In genomic region chr3:133310809-133311179, GRCm38 (mm10) we compare ENCODE assay signal across 8 mouse cellular contexts. TPM values are rescaled to one million over a fixed set of nuclear protein-coding genes. Genes with fewer than 3 reads are reported as not detected.
A peak's percentile ranks its signal among the peaks of the same experiment; 100 is the strongest.
DNase-seq lines count a peak whose midpoint lies in the region; ATAC-seq and TF ChIP-seq lines count a peak whose summit lies in the region.

No protein-coding gene starts in this region.

- DNase-seq in left cerebral cortex, adult 2 months (ENCODE audit: extremely low spot score in 1 of 2, low spot score in 2 of 2) = no peak
- no peak for DNase-seq in left cerebral cortex, adult 9 months (ENCODE audit: low spot score in 2 of 2)
- DNase-seq in left cerebral cortex, postnatal 4 days = no peak
- DNase-seq in gastrocnemius, postnatal 14 days = no peak
- DNase-seq in left cerebral cortex, postnatal 36 days (ENCODE audit: low spot score in 2 of 2) = no peak

- WGBS in hindbrain, embryonic 13.5 days = 18% methylated on average over 14 of the region's 14 CpGs
- WGBS in midbrain, embryonic 12.5 days = 23% methylated on average over 14 of the region's 14 CpGs

- H3K27ac ChIP-seq in left cerebral cortex, adult 2 months = peak overlapping the region; percentile 92
- H3K27ac ChIP-seq in hindbrain, embryonic 13.5 days = peak overlapping the region; percentile 97
- peak overlapping the region; percentile 97 for H3K27ac ChIP-seq in midbrain, embryonic 12.5 days (replicated peaks)

- no peaks in the 10 kb centered on the region for H3K9me3 ChIP-seq in hindbrain, embryonic 13.5 days
- H3K9me3 ChIP-seq in midbrain, embryonic 12.5 days = no peaks in the 10 kb centered on the region

- peak overlapping the region; percentile 57 for H3K4me2 ChIP-seq in hindbrain, embryonic 13.5 days
- peak overlapping the region; percentile 62 for H3K4me2 ChIP-seq in midbrain, embryonic 12.5 days (replicated peaks)

- H3K27me3 ChIP-seq in hindbrain, embryonic 13.5 days = no peaks in the 10 kb centered on the region
- H3K27me3 ChIP-seq in midbrain, embryonic 12.5 days = no peaks in the 10 kb centered on the region

- H3K4me1 ChIP-seq in hindbrain, embryonic 13.5 days (replicated peaks) = peaks cover 10% of the 10 kb centered on the region; the same call in 1 of the 2 replicates
- H3K4me1 ChIP-seq in midbrain, embryonic 12.5 days = 0 out of 2 replicates have a peak, but pooled peaks cover 7% of the 10 kb centered on the region

- peak overlapping the region; percentile 58 for H3K4me3 ChIP-seq in left cerebral cortex, adult 2 months
- peak overlapping the region; percentile 81 for H3K4me3 ChIP-seq in hindbrain, embryonic 13.5 days
- H3K4me3 ChIP-seq in midbrain, embryonic 12.5 days = peak overlapping the region; percentile 73

- peak overlapping the region; percentile 91 for H3K9ac ChIP-seq in hindbrain, embryonic 13.5 days
- peak overlapping the region; percentile 88 for H3K9ac ChIP-seq in midbrain, embryonic 12.5 days (replicated peaks)

- no peaks in the 10 kb centered on the region for H3K36me3 ChIP-seq in hindbrain, embryonic 13.5 days
- no peaks in the 10 kb centered on the region for H3K36me3 ChIP-seq in midbrain, embryonic 12.5 days

- intact Hi-C loops in left cerebral cortex, adult 2 months (cut with DNase I) = loop anchor here (1.0 to 10.0 kb wide), 6 partner anchors 219 to 1317 kb away; partner anchors contain the start of gene Ints12
- intact Hi-C loops in left cerebral cortex, postnatal 4 days (cut with DNase I) = loop anchor here (10.0 kb wide), 2 partner anchors 234 to 1314 kb away; partner anchors contain the start of gene Tet2
- intact Hi-C loops in gastrocnemius, postnatal 14 days (cut with DNase I; ENCODE audit: low total_unique reads) = no loop called here
- intact Hi-C loops in left cerebral cortex, postnatal 36 days (cut with DNase I) = loop anchor here (10.0 kb wide), 2 partner anchors 564 to 934 kb away; no protein-coding TSS in a partner anchor

- ATAC-seq in common myeloid progenitor, adult 5-6 weeks (replicated peaks; ENCODE audit: low read depth, poor library complexity, severe bottlenecking) = peak; percentile 19; the same call in 1 of the 2 replicates
- peak; percentile 23; the same call in 1 of the 2 replicates for ATAC-seq in hindbrain, embryonic 13.5 days (ENCODE audit: low FRiP score)
- peak; percentile 28 for ATAC-seq in midbrain, embryonic 12.5 days (ENCODE audit: low FRiP score, low read depth)

- TF ChIP-seq CTCF in left cerebral cortex, adult 2 months (IDR thresholded peaks at IDR 0.05) = no peak

RNA-seq across cellular contexts. Expression of gene Ppa2, which starts 0.9 kb away (rescaled TPM):
- 10 to 100 TPM; 50.0 to 52.5 TPM for total RNA-seq in left cerebral cortex, adult 2 months (2021)
- total RNA-seq in common myeloid progenitor, adult 5-6 weeks (2017) = 92.0 and 122 TPM in 2 replicates
- polyA plus RNA-seq in hindbrain, embryonic 13.5 days (2015; fragmentation: Nextera tagmentation; extraction: Ambion mirVana) = 75.1 and 78.6 TPM in 2 replicates
- 78.1 and 79.9 TPM in 2 replicates for polyA plus RNA-seq in midbrain, embryonic 12.5 days (2016; fragmentation: Nextera tagmentation; extraction: Ambion mirVana)
- 10 to 100 TPM; 44.9 to 51.5 TPM for total RNA-seq in left cerebral cortex, postnatal 4 days (2021)
- 10 to 100 TPM; 44.1 to 44.5 TPM for total RNA-seq in gastrocnemius, postnatal 14 days (2021)
- total RNA-seq in left cerebral cortex, postnatal 36 days (2021) = 10 to 100 TPM; 46.4 to 48.4 TPM
